Mouse (Mus musculus): ENCODE measurements around the gene Cdh5. TPM values are rescaled to one million over a fixed set of nuclear protein-coding genes. Genes with fewer than 3 reads are reported as not detected.
"Not testable (repeated sequence)": the region's sequence is repeated elsewhere in the genome, so short reads cannot be mapped to it uniquely, and the experiment has no call there.

Cdh5 gene
- total and polyA plus RNA-seq, 2 experiments: 14.9 to 21.5 TPM

- no peak for TF ChIP-seq CTCF (IDR thresholded peaks at IDR 0.05; ENCODE audit: low read depth, low read length)
- no peak for TF ChIP-seq POLR2A (IDR thresholded peaks at IDR 0.05; ENCODE audit: extremely low read depth, insufficient read depth, low read length)
- Histone ChIP-seq H3K4me3 (ENCODE audit: insufficient read depth, low read depth, low read length) (no peak overlapping the region), H3K4me1 (ENCODE audit: control insufficient read depth, insufficient read depth, low read length) (no peaks in the 10 kb centered on the region), H3K27me3 (ENCODE audit: control insufficient read depth, insufficient read depth, low read length) (no peaks in the 10 kb centered on the region), H3K9ac (ENCODE audit: low read depth, low read length) (no peak overlapping the region), H3K79me2 (ENCODE audit: control insufficient read depth, insufficient read depth, low read length) (no peaks in the 10 kb centered on the region), H3K27ac (replicated peaks; ENCODE audit: insufficient read depth, low read depth, low read length) (no peak overlapping the region), H3K36me3 (ENCODE audit: control insufficient read depth, insufficient read depth, low read length) (no peaks in the 10 kb centered on the region)
- no peak for DNase-seq (ENCODE audit: extremely low read depth, low read depth, low spot score)
- 91% methylated on average over 7 of the region's 7 CpGs for WGBS
Observed at GRCm38 (mm10) chr8:104065223-104065622, 36.2 kb upstream of the Cdh5 start.

DNA sequence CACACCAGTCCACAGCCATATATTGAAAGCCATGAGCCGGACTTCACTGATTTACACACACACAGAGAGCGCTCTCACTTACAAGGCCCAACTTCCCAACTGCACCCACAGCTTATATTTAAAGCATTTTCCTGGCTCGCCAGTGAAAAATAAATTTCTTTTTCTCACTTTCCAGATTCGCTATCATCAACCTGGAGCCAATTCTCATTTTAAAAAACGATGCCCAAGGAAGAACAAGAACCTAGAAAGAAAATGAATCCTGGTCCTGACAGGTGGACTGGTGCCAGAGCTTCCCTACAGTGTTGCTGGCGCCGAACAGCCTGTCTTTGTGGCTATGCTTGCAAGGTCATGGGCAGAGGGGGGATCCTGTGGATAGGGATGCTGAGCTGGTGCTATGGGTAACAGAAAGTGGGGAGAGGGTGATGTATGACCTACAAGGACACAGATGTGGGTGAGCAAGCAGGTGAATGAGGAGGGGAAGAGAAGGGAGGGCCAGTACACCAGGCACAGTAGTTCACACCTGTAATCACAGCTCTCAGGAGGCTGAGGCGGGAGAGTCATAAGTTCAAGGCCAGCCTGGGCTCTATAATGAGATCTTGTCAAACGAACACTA lies 35.4 kb upstream of the Cdh5 start:
- no peak for TF ChIP-seq CTCF (IDR thresholded peaks at IDR 0.05; ENCODE audit: low read depth, low read length)
- no peak for TF ChIP-seq POLR2A (IDR thresholded peaks at IDR 0.05; ENCODE audit: extremely low read depth, insufficient read depth, low read length)

DNA sequence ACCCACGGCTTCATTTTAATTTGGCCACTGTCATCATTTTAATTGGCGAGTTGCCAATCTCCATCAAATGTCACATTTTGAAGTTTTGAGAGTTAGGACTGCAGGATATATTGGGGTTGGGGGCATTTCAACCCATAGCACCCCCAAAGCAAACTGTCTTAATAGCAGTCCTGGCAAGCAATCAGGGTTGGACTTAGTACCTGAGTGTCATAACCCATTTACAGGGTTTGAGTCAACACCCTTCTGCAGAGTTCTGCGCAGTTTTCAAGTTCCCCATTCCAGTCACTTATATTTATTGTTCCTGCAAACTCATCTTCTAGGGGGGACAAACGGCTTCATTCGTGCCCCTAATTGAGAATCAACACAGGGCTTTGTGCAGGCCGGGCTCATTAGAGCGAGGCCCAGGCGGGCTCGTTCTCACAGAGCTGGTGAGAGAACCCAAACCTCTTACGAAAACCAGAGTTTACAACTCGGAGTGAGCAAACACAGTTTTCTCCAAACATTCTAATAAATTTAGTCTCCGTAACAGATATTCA lies 34.0 kb upstream of the Cdh5 start:
- 65% methylated on average over 12 of the region's 12 CpGs for WGBS
- Histone ChIP-seq H3K4me1 (ENCODE audit: control insufficient read depth, insufficient read depth, low read length) (no peaks in the 10 kb centered on the region), H3K9ac (ENCODE audit: low read depth, low read length) (no peak overlapping the region), H3K79me2 (ENCODE audit: control insufficient read depth, insufficient read depth, low read length) (no peaks in the 10 kb centered on the region), H3K36me3 (ENCODE audit: control insufficient read depth, insufficient read depth, low read length) (no peaks in the 10 kb centered on the region), H3K27me3 (ENCODE audit: control insufficient read depth, insufficient read depth, low read length) (no peaks in the 10 kb centered on the region), H3K4me3 (ENCODE audit: insufficient read depth, low read depth, low read length) (no peak overlapping the region), H3K27ac (replicated peaks; ENCODE audit: insufficient read depth, low read depth, low read length) (no peak overlapping the region)
- TF ChIP-seq POLR2A (IDR thresholded peaks at IDR 0.05; ENCODE audit: extremely low read depth, insufficient read depth, low read length): no peak
- TF ChIP-seq CTCF (IDR thresholded peaks at IDR 0.05; ENCODE audit: low read depth, low read length): no peak
- DNase-seq (ENCODE audit: extremely low read depth, low read depth, low spot score): no peak

More for the DNA sequence above, 35.4 kb upstream of the Cdh5 start:
- Histone ChIP-seq H3K27ac (replicated peaks; ENCODE audit: insufficient read depth, low read depth, low read length) (no peak overlapping the region), H3K9ac (ENCODE audit: low read depth, low read length) (no peak overlapping the region), H3K4me3 (ENCODE audit: insufficient read depth, low read depth, low read length) (no peak overlapping the region), H3K27me3 (ENCODE audit: control insufficient read depth, insufficient read depth, low read length) (no peaks in the 10 kb centered on the region), H3K36me3 (ENCODE audit: control insufficient read depth, insufficient read depth, low read length) (no peaks in the 10 kb centered on the region), H3K79me2 (ENCODE audit: control insufficient read depth, insufficient read depth, low read length) (no peaks in the 10 kb centered on the region), H3K4me1 (ENCODE audit: control insufficient read depth, insufficient read depth, low read length) (no peaks in the 10 kb centered on the region)
- WGBS: 83% methylated on average over 9 of the region's 9 CpGs
- no peak for DNase-seq (ENCODE audit: extremely low read depth, low read depth, low spot score)

GRCm38 (mm10) chr8:104068421-104069035 lies 32.9 kb upstream of the Cdh5 start:
- Histone ChIP-seq H3K4me1 (ENCODE audit: control insufficient read depth, insufficient read depth, low read length) (no peaks in the 10 kb centered on the region), H3K79me2 (ENCODE audit: control insufficient read depth, insufficient read depth, low read length) (no peaks in the 10 kb centered on the region), H3K4me3 (ENCODE audit: insufficient read depth, low read depth, low read length) (no peak overlapping the region), H3K27ac (replicated peaks; ENCODE audit: insufficient read depth, low read depth, low read length) (no peak overlapping the region), H3K27me3 (ENCODE audit: control insufficient read depth, insufficient read depth, low read length) (no peaks in the 10 kb centered on the region), H3K9ac (ENCODE audit: low read depth, low read length) (no peak overlapping the region), H3K36me3 (ENCODE audit: control insufficient read depth, insufficient read depth, low read length) (no peaks in the 10 kb centered on the region)
- TF ChIP-seq CTCF (IDR thresholded peaks at IDR 0.05; ENCODE audit: low read depth, low read length): no peak
- TF ChIP-seq POLR2A (IDR thresholded peaks at IDR 0.05; ENCODE audit: extremely low read depth, insufficient read depth, low read length): no peak
- WGBS: 70% methylated on average over 15 of the region's 15 CpGs
- DNase-seq (ENCODE audit: extremely low read depth, low read depth, low spot score): no peak

DNA sequence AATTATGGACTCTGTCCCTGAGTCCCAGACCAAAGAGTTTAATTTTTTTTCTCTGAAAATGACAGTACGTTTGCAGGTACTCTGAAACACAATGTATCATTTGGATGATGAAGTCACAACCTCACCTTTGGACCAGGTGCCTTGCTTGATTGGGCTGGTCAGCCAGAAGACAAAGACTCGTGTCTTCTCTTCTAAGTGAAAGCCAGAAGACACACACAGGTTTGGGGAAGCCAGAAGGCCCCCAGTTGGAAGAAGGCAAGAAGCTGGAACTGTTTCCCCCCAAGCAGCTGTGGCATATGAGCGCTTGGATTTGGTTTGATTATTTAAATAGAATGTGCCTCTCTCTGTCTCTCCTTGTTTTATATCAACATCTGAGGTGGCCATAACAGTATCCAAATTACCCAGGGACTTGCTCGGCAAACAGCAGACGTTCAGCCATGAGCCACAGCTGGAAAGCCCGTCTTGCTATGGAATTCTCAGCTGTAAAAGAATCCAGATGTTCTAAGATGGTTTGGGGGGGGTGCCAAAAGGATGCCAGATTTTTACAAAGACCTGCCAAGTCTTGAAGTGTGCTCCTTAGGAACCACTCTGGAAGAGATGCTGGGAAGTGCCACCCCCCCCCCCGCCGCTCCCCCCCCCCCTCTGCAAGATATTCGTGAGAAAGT lies 31.1 kb upstream of the Cdh5 start:
- not testable (repeated sequence) for H3K27me3 ChIP-seq (ENCODE audit: control insufficient read depth, insufficient read depth, low read length); H3K4me1 ChIP-seq (ENCODE audit: control insufficient read depth, insufficient read depth, low read length); H3K9ac ChIP-seq (ENCODE audit: low read depth, low read length); H3K79me2 ChIP-seq (ENCODE audit: control insufficient read depth, insufficient read depth, low read length); H3K4me3 ChIP-seq (ENCODE audit: insufficient read depth, low read depth, low read length); H3K36me3 ChIP-seq (ENCODE audit: control insufficient read depth, insufficient read depth, low read length); H3K27ac ChIP-seq (replicated peaks; ENCODE audit: insufficient read depth, low read depth, low read length); DNase-seq (ENCODE audit: extremely low read depth, low read depth, low spot score)
- WGBS: 80% methylated on average over 9 of the region's 9 CpGs

DNA sequence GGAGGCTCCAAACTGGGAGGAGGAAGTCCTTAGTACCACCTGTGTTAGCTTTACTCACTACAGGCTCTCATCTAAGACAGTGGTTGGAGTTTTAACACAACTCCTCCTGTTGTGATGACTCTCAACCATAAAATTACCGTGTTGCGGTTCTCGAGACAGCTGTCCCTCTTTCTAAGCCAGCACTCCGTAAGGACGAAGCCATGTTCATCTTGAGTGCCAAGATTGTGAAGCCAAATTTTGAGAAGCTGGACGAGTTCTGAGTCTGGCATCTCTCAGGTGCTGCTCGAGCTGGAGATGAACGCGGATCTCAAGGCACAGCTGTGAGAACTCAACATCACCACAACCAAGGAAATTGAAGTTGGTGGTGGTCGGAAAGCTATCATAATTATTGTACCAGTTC lies 30.5 kb upstream of the Cdh5 start:
- no peak for TF ChIP-seq POLR2A (IDR thresholded peaks at IDR 0.05; ENCODE audit: extremely low read depth, insufficient read depth, low read length)

More for the DNA sequence above, 30.5 kb upstream of the Cdh5 start:
- H3K9ac ChIP-seq (ENCODE audit: low read depth, low read length): no peak overlapping the region
- 86% methylated on average over 10 of the region's 10 CpGs for WGBS
- no peak overlapping the region for H3K27ac ChIP-seq (replicated peaks; ENCODE audit: insufficient read depth, low read depth, low read length)
- no peak overlapping the region for H3K4me3 ChIP-seq (ENCODE audit: insufficient read depth, low read depth, low read length)
- no peaks in the 10 kb centered on the region for H3K36me3 ChIP-seq (ENCODE audit: control insufficient read depth, insufficient read depth, low read length)
- DNase-seq (ENCODE audit: extremely low read depth, low read depth, low spot score): no peak
- no peaks in the 10 kb centered on the region for H3K79me2 ChIP-seq (ENCODE audit: control insufficient read depth, insufficient read depth, low read length)
- no peaks in the 10 kb centered on the region for H3K27me3 ChIP-seq (ENCODE audit: control insufficient read depth, insufficient read depth, low read length)
- H3K4me1 ChIP-seq (ENCODE audit: control insufficient read depth, insufficient read depth, low read length): no peaks in the 10 kb centered on the region
